Mouse (Mus musculus): ENCODE measurements around the gene Mllt3.

Gene Mllt3

DNA sequence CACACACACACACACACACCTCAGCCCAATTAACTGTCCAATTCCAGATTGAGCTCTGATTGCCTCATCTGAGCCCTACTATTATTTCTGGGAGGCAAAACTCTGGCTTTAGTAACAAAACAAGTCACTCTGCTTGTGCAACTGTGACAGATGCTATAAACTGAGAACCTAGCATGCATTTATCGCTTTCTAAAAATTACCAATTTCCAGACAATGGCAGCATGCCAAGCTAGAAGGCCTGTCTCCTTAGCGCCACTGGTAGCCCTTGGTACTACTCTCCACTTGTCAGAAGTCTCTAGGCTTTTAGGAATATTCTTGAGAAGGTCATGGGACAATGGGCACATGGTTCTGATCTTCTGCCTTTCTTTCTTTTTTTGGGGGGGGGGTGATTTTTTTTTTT is 257.4 kb downstream of the Mllt3 start:
- DNase-seq (ENCODE audit: low read depth, low spot score): no peak

DNA sequence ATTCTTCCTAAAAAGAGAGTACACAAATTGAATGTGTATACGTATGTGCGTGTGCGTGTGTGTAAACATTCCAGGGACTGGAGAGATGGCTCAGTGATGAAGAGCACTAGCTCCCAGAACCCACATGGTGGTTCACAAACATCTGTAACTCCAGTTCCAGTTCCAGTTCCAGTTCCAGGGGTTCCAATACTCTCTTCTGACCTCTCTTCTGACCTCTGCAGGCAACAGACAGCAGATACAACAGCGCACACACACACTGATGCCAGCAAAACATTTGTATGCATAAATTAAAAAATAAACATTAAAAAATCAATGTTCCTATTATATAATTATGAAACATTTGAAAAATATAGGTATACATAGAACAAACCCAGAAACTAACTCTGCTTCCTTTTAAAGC is 258.6 kb downstream of the Mllt3 start:
- DNase-seq (ENCODE audit: low read depth, low spot score): no peak

DNA sequence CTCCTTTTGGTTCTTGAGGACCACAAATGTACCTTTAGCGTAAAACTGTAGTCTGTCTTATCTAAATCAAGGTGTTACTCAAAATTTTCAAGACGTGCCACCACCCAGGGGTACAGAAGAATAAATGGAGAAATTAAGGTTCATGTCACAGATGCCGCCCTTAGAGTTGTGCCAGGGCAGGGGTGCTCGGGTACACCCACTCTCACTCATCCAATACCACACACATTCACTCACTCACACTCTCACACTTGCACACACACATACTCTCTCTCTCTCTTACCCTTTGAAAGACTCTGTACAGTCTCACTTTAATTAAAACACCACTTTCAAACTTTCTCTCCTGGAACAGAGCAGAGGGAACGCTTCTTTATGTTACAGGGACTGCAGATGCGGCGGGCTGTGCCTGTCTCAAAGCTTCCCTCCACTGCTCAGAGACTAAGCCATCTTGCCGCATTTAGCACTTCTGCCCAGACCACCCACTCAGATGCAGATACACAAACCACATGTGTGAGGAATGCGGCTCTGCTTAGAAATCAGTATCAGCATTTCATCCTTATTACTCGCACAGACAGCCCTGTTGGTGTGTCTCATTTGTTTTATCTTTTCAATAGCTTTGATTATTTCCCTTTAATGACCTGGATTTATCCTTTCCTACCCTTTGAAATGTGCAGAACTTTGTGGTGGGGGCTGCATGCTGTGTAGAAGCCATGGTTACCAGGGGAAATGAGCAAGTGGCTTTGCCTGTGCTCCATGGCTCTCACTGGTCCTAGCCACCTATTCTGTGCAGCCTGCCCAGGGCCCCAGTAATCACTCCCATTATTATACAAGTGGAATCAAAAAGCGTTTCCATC is 265.2 kb downstream of the Mllt3 start:
- no peak for DNase-seq (ENCODE audit: low read depth, low spot score)

GRCm38 (mm10) chr4:87765729-87766128 is 267.4 kb downstream of the Mllt3 start:
- DNase-seq (ENCODE audit: low read depth, low spot score): no peak

DNA sequence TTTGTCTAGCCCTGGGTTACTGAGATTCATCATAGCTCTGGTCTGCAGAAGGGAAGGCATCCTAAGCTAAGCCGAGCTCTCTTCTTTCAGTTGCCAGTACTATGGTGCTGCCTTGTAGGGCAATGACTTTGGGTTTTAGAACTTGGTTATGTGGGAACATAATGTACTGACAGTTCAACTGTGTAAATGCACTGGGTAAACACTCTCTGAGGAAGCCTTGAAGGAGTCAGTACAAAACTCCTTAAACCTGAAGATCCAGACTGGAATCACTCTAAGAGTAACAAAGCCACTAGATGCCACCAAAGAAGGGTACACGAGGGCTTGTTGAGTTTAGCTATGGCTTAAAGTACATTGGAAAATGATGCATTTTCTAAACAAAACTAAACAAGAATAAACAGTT is 272.1 kb downstream of the Mllt3 start:
- DNase-seq (ENCODE audit: low read depth, low spot score): no peak

GRCm38 (mm10) chr4:87760297-87760696 is 272.9 kb downstream of the Mllt3 start:
- no peak for DNase-seq (ENCODE audit: low read depth, low spot score)

DNA sequence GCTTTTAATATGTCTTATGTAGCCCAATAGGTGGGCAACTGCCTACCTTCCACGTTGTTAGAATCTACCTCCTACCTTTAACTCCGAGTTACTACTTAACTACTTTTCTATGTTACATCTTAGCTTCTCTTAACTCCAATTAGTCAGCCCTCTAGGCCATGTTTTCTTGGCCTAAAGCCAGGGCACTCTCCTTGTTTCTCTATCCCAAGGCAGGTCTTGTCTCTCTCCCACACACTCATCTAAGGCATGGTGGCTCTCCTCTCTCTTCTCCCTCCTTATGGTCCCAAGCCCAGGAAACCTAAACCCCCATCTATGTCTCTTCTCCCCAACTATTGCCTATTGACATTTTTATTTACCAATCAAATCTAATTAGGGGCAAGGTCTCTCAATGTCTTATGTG is 273.5 kb downstream of the Mllt3 start:
- DNase-seq (ENCODE audit: low read depth, low spot score): no peak

DNA sequence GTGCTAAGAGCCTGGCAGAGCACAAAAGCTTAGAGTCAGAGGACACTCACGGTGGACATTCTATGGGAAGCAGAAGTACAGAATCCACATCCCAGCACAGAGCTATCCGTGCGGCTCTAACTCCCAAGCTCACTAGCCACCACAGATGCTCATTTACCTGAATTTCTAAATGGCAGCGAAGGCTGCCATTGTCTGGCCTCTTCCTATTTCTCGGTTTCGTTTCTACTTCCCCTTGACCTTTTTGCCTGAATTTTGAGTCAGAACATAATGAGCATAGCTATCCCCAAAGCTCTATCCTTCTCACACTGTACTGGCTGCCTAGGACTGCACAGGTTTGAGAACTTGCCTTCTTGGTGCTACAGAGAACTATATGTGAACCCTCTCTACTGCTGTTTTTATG is 274.1 kb downstream of the Mllt3 start:
- DNase-seq (ENCODE audit: low read depth, low spot score): no peak

- DNase-seq (ENCODE audit: low read depth, low spot score): no peak
These were observed 281.7 kb downstream of the Mllt3 start for GRCm38 (mm10) chr4:87751515-87751864.

DNA sequence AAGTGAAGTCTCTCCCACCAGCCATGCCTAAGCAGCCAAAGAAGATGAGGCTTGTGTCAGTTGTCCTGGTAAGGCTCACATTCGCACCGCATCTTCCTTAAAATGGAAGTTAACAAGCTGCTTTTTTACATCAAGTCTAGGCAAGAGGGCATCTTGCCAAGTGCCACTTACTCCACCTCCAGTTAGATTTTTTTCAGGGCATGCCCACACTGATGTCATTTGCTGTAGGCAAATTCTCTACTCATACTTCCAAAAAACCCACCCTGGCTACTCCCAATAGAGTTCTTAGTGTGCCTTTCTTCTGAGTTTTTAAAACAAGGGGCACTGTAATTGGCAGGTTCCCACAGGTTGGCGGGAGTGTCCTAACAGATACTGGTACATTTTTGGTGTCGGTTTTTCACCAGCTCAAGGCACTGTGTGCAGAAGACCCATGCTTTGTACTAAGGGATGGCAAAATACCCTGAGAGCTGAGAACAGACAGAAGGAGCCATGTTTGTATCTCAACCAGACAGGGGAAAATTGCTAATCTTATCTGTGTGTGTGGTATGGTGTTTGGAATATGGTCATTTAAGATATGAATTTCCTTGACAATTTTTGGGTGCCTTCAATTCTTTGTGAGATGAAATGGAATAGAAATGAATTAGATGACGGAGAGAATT is 282.2 kb downstream of the Mllt3 start:
- DNase-seq (ENCODE audit: low read depth, low spot score): no peak

DNA sequence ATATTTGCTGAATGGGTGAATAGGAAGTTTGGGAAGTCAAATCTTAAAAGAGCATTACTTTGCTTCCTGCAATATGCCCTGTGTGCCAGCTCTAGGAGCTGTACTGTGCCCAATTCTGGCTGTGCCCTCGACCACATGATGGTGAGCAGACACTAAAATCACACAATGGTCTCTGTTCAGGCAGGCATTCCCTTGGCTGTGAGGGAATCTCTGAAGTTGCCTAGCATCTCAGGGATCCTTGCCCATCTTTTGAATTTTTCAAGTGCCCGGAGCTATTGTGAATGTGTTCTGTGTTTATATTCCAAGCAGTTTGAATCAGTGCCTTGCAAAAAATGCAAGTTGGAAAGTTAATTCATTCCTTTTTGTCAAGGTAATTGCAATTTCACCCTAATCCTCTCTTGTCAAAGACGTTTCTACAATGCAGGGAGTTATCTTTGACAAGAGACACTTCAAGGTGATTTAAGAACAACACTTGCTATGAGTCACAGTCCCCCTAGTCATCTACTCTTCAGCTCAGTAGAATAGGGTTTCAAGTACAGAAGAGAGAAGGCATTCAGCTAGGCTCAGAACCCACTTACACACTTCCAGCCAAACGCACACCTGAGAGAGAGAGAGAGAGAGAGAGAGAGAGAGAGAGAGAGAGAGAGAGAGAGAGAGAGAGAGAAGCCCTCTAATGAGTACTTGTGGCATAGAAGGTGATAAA is 283.5 kb downstream of the Mllt3 start:
- DNase-seq (ENCODE audit: low read depth, low spot score): no peak

DNA sequence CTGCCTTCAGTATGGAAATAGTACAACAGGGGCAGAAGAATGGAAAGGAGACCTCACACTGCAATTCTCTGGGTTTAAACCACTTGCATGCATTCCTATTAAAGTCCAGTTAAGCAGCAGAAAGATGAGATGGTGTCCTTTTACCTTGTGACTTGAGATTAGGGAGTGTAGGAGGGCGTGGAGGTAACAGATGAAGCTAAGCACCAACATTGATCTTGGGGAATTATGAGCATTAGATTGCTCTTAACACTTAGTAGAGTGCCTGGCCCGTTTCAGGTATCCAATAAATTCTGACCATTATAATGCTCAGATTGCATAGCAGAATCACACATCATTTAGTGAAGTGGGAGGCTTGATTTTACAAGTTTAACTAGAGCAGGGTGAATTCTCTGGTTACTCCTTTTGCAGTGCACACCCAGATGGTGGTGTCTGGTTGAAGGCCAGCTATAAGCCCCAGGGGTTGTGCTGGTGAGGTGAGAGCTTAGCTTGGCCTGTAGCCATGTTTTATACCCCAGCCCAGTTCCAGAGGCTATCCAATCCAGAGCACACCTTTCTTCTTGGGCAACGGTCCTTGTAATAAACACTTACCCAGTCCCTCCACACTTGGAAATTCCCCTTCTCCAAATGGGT is 288.0 kb downstream of the Mllt3 start:
- DNase-seq (ENCODE audit: low read depth, low spot score): no peak

- DNase-seq (ENCODE audit: low read depth, low spot score): no peak
These were observed 293.5 kb downstream of the Mllt3 start for GRCm38 (mm10) chr4:87739524-87740128.

GRCm38 (mm10) chr4:87739104-87739503 is 294.1 kb downstream of the Mllt3 start:
- DNase-seq (ENCODE audit: low read depth, low spot score): no peak

DNA sequence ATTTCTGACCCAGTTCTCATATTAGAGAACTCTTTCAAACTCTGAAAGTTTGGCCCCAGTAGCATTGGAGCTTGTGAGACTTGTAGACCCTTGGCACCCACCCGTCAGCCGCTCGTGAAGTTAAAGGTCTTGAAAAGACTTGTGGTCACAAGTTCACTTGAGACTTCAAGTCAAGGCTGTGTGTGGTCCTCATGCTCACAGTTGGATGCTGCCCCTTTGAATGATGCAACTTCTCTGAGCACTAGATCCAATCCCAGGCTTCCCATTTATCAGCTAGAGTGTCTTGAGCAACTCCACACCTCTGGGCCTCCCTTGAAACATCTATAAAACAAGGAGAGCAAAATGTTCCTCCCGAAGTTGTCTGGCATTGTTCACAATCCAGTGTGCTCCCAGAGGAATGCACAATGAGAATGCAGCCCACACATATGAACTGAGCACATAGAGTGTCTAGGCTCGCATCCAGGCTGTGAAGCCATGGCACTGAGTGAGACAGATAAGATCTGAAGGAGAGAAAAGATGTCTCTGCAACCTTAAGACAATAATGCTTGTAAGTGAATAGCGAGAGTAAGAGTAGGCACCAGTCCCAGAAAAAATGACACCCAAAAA is 295.9 kb downstream of the Mllt3 start:
- DNase-seq (ENCODE audit: low read depth, low spot score): no peak

GRCm38 (mm10) chr4:87736779-87737178 is 296.4 kb downstream of the Mllt3 start:
- no peak for DNase-seq (ENCODE audit: low read depth, low spot score)

- no peak for DNase-seq (ENCODE audit: low read depth, low spot score)
These were observed 302.0 kb downstream of the Mllt3 start for GRCm38 (mm10) chr4:87731118-87731672.

DNA sequence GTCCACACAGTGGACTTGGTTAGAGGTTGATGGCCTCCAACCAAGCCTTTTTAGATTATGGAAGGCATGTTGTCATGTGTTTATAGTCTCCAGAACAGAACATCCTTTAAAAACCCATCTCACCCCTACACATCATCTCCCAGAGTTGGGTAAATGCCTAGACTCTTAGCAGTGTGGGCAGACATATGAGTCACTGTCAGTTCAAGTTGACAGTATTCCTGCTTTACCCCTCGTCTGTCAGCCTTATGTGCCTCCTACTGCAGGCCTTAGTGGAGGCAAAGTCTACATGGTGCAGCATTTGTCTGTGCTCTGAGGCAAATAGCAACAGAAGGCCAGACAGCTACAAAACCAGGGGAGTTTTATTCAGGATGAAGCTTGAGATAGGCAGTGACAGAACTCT is 304.6 kb downstream of the Mllt3 start:
- DNase-seq (ENCODE audit: low read depth, low spot score): no peak

DNA sequence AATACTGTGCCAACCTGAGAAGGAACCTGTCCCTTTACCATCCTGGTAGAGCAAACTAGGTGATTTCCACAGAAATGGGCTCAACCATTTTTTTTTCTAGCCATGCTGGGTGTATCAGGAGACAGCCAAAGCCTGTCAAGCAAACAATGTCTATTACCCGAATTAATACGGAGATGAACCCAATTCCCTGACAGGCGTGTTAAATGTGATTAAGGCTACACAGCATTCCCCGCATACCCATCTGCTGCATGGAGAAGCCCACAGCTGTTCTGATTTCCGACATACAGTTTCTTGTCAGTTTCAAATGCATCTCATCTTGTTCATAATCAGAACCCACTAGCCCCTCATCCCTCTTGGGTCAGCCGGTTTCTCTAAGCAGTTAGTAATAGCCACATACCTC is 309.7 kb downstream of the Mllt3 start:
- no peak for DNase-seq (ENCODE audit: low read depth, low spot score)

Data from CD4-positive, CD25-positive, alpha-beta regulatory T cell, adult 2 months (primary cell).